Mouse (Mus musculus): ENCODE data around the gene Tle2. TPM values are rescaled to one million over a fixed set of nuclear protein-coding genes. Genes with fewer than 3 reads are reported as not detected.
A peak's percentile ranks its signal among the peaks of the same experiment; 100 is the strongest.

Tle2 gene
- polyA plus RNA-seq, 1 experiment from 2014 or later: 46.9 TPM

DNA sequence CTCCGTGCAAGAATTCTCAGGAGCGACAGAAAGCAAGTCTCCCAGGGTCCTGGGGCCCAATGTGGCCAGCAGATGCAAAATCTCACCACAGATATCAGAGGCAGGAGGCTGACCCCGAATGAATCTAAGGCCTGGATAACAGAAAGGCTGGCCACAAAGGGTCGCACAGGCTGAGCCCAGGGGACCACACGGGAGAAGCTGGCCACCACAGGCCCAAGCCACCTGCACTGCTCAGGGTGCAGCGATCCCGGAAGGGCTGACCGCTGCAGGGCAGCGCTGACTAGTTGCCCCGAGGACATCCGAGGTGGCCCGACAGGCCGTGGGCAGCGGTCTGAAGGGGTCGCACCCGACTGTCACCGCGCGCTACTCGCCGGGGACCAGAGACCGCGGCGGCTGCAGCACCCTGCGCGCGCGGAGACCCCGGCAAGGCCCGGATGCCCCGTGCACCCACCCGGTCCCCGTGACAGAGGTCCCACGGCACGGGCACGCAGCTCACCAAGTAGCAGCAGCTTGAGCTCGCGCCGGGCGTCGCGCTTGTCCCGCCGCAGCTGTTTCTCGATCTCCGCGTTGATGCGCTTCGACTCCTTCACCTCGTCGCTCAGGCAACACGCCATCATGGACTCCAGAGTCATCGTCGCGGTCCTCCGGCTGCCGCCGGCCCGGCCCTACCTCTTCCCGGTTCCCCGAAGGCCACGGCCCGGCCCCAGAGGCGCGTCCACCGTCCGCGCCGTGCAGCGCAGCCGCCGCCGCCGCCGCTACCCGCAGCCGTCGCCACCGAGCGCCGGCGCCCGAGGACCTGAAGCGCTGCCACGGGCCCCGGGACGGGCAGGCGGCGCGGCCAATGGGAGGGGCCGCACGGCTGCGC is 29.8 kb upstream of the Tle2 start:
- no peaks in the 10 kb centered on the region for H3K36me3 ChIP-seq
- no peaks in the 10 kb centered on the region for H3K27me3 ChIP-seq
- no peaks in the 10 kb centered on the region for H3K9me3 ChIP-seq
- peak overlapping the region; percentile 92 for H3K4me2 ChIP-seq
- WGBS: under 1% methylated on average over 87 of the region's 93 CpGs
- peak; percentile 4; the same call in 1 of the 2 replicates for ATAC-seq (ENCODE audit: low FRiP score, low read depth)
- peak overlapping the region; percentile 88 for H3K4me3 ChIP-seq
- H3K9ac ChIP-seq: peak overlapping the region; percentile 79
- peaks cover 40% of the 10 kb centered on the region for H3K4me1 ChIP-seq (replicated peaks)
- H3K27ac ChIP-seq (replicated peaks): peak overlapping the region; percentile 89

DNA sequence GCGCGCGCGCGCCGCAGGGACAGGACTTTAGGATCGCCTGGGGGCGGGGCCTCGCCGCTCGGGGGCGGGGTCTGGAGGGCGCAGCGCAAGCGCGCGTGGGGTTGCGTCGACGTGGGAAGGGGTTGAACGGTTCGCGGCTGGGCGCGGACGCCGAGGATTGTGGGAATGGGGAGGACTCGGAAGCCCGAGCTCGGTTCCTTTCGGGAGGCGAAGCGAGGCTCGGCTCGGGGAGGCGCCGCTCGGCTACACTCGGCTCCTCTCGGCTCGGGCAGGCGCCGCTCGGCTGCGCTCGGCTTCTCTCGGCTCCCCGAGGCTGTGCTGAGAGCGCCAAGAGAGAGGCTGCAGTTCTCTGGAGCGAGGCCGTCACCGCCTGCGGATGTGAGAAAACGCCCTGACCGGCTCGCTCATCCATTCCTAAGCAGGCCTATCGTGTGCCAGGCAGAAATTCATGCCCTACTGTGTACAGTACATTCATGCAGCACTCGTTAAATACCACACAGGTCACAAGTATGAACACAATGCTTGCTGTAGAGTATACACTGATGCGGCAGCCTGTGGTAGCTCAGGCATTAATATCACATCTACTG is 29.1 kb upstream of the Tle2 start, which contains the start of gene Gna11:
Gene Gna11 (minus strand): TSS at position 30 of the 587 bp plus-strand sequence.
- Histone ChIP-seq H3K9ac (peak within 1 kb of the TSS; percentile 79), H3K36me3 (no peaks in the 10 kb centered on the region), H3K27me3 (no peaks in the 10 kb centered on the region), H3K9me3 (no peaks in the 10 kb centered on the region), H3K4me2 (peak within 1 kb of the TSS; percentile 92), H3K27ac (replicated peaks) (peak within 1 kb of the TSS; percentile 89), H3K4me3 (peak within 1 kb of the TSS; percentile 88), H3K4me1 (replicated peaks) (peaks cover 40% of the 10 kb centered on the region)
- WGBS: under 1% methylated on average over 57 of the region's 59 CpGs
- ATAC-seq (ENCODE audit: low FRiP score, low read depth): peak; percentile 96

DNA sequence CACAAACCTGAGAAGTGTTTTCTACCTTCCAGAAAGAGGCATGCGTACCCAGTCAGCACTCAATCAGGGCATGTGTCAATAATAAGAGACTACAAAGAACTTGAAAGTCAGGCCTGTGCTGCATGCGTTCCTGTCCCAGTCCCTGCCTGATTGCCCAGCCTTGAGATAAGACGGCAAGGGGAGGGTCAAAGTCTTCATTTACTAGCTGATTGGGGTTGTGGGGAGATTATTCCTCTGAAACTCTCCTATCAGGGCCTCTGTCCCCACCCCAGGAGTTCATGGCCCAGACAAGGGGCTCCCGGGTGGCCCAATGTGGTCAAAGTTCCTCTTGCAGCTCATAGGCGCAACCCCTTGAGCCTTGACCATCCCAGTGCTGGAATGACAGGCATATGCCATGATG is 28.0 kb upstream of the Tle2 start:
- WGBS: 85% methylated on average over 5 of the region's 5 CpGs

GRCm38 (mm10) chr10:81546788-81547571 is 27.4 kb upstream of the Tle2 start:
- no peak overlapping the region for H3K9ac ChIP-seq
- no peak overlapping the region for H3K4me3 ChIP-seq
- no peak for ATAC-seq (ENCODE audit: low FRiP score, low read depth)
- no peaks in the 10 kb centered on the region for H3K36me3 ChIP-seq
- H3K4me2 ChIP-seq: no peak overlapping the region
- no peaks in the 10 kb centered on the region for H3K27me3 ChIP-seq
- H3K9me3 ChIP-seq: no peaks in the 10 kb centered on the region
- 93% methylated on average over 13 of the region's 13 CpGs for WGBS
- H3K4me1 ChIP-seq (replicated peaks): peaks cover 34% of the 10 kb centered on the region
- no peak overlapping the region for H3K27ac ChIP-seq (replicated peaks)

More for the DNA sequence above, 28.0 kb upstream of the Tle2 start:
- H3K4me1 ChIP-seq (replicated peaks): peaks cover 34% of the 10 kb centered on the region
- no peaks in the 10 kb centered on the region for H3K27me3 ChIP-seq
- H3K9me3 ChIP-seq: no peaks in the 10 kb centered on the region
- H3K36me3 ChIP-seq: no peaks in the 10 kb centered on the region
- ATAC-seq (ENCODE audit: low FRiP score, low read depth): no peak
- H3K9ac ChIP-seq: no peak overlapping the region
- no peak overlapping the region for H3K4me2 ChIP-seq
- no peak overlapping the region for H3K4me3 ChIP-seq
- H3K27ac ChIP-seq (replicated peaks): no peak overlapping the region

GRCm38 (mm10) chr10:81548944-81549343 is 25.4 kb upstream of the Tle2 start:
- H3K27me3 ChIP-seq: no peaks in the 10 kb centered on the region
- H3K4me2 ChIP-seq: no peak overlapping the region
- no peak overlapping the region for H3K27ac ChIP-seq (replicated peaks)
- no peak for ATAC-seq (ENCODE audit: low FRiP score, low read depth)
- peaks cover 15% of the 10 kb centered on the region for H3K4me1 ChIP-seq (replicated peaks)
- no peak overlapping the region for H3K9ac ChIP-seq
- 72% methylated on average over 5 of the region's 5 CpGs for WGBS
- no peaks in the 10 kb centered on the region for H3K9me3 ChIP-seq
- H3K4me3 ChIP-seq: no peak overlapping the region
- H3K36me3 ChIP-seq: no peaks in the 10 kb centered on the region

GRCm38 (mm10) chr10:81550257-81550656 is 24.1 kb upstream of the Tle2 start:
- H3K4me3 ChIP-seq: no peak overlapping the region
- no peaks in the 10 kb centered on the region for H3K36me3 ChIP-seq
- whole genome bisulfite sequencing: 9% methylated on average over 7 of the region's 7 CpGs
- H3K4me1 ChIP-seq (replicated peaks): peaks cover 12% of the 10 kb centered on the region
- H3K9ac ChIP-seq: no peak overlapping the region
- no peak overlapping the region for H3K27ac ChIP-seq (replicated peaks)
- ATAC-seq (ENCODE audit: low FRiP score, low read depth): no peak
- no peak overlapping the region for H3K4me2 ChIP-seq
- no peaks in the 10 kb centered on the region for H3K9me3 ChIP-seq
- H3K27me3 ChIP-seq: no peaks in the 10 kb centered on the region

- Histone ChIP-seq H3K4me1 (replicated peaks) (peaks cover 8% of the 10 kb centered on the region), H3K9me3 (no peaks in the 10 kb centered on the region), H3K9ac (no peak overlapping the region), H3K27ac (replicated peaks) (peak overlapping the region; percentile 46; the same call in 1 of the 2 replicates), H3K4me3 (0 out of 2 replicates have a peak overlapping the region, but pooled peaks have one; percentile 8), H3K27me3 (no peaks in the 10 kb centered on the region), H3K4me2 (peak overlapping the region; percentile 40), H3K36me3 (no peaks in the 10 kb centered on the region)
- peak; percentile 89 for ATAC-seq (ENCODE audit: low FRiP score, low read depth)
- WGBS: 5% methylated on average over 12 of the region's 12 CpGs
These were observed 22.7 kb upstream of the Tle2 start for GRCm38 (mm10) chr10:81551597-81552102.

DNA sequence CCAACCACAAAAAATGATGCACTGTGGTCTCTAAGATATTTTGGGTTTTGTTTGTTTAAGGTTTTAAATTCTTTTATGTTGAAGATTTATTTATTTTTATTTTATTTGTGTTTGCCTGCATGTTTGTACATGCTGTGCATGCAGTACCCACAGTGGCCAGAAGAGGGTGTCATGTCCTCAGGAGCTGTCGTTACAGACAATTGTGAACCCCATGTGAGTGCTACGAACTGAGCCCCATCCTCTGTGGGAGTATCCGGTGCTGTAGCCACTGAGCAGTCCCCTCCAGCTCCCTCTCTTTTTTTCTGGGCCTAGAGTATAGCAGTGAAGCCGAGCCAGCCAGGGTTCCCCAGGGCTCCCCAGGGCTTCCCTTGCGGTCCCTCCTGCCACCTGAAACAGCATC is 21.1 kb upstream of the Tle2 start:
- 90% methylated on average over 5 of the region's 5 CpGs for WGBS
- no peaks in the 10 kb centered on the region for H3K36me3 ChIP-seq
- H3K9ac ChIP-seq: no peak overlapping the region
- no peak overlapping the region for H3K4me3 ChIP-seq
- no peak overlapping the region for H3K4me2 ChIP-seq
- no peaks in the 10 kb centered on the region for H3K27me3 ChIP-seq
- no peaks in the 10 kb centered on the region for H3K9me3 ChIP-seq
- H3K27ac ChIP-seq (replicated peaks): no peak overlapping the region
- peaks cover 8% of the 10 kb centered on the region for H3K4me1 ChIP-seq (replicated peaks)
- no peak for ATAC-seq (ENCODE audit: low FRiP score, low read depth)

DNA sequence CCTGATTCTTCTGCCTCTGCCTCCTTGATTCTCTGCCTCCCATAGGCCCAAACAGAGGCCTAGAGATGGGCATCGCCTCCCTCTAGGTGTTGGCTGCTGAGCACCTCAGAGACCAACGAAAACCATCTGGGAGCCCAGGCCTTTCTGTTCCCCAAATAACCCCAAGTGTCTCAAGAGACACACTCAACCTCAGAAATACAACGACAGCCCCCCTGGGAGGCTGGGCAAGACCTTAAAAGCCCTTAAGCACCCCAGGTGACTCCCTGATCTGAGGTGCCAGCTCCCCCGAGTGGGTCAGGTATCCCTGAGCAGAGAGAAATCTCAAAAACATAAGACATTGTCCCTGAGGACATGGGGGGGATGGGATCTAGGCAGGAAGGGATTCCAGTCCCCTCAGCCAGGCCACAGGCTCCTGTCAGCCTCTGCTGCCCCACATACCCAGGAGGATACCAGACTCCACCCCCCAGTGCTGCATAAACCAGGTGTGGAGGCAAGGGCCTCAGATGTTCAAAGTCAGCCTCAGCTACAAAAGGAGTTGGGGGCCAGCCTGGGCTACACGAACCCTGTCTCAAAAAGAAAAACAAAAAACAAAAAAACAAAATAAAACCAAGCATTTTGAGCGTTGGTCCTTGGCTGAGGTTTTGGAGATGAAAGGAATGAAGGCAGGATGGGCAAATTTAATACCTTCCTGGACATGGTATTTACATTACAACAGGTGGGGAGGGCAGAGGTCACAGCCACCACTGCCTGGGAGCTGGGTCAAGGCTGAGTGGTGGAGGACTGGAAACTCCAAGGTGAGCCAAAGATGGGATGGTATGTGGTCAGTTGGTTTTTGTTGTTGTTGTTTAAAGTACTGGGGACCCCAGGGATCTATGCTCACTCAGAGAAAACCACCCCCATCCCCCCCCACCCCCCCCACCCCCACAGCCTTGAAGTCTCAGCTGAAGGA is 20.3 kb upstream of the Tle2 start:
- Histone ChIP-seq H3K36me3 (no peaks in the 10 kb centered on the region), H3K4me1 (replicated peaks) (peaks cover 15% of the 10 kb centered on the region), H3K9me3 (no peaks in the 10 kb centered on the region), H3K27ac (replicated peaks) (no peak overlapping the region), H3K4me3 (no peak overlapping the region), H3K9ac (no peak overlapping the region), H3K4me2 (no peak overlapping the region), H3K27me3 (no peaks in the 10 kb centered on the region)
- no peak for ATAC-seq (ENCODE audit: low FRiP score, low read depth)
- 81% methylated on average over 6 of the region's 6 CpGs for WGBS

- Histone ChIP-seq H3K27me3 (no peaks in the 10 kb centered on the region), H3K36me3 (no peaks in the 10 kb centered on the region), H3K9ac (no peak overlapping the region), H3K27ac (replicated peaks) (no peak overlapping the region), H3K4me1 (replicated peaks) (peaks cover 27% of the 10 kb centered on the region), H3K9me3 (no peaks in the 10 kb centered on the region), H3K4me2 (no peak overlapping the region), H3K4me3 (no peak overlapping the region)
- WGBS: 77% methylated on average over 3 of the region's 3 CpGs
- ATAC-seq (ENCODE audit: low FRiP score, low read depth): no peak
These were observed 18.1 kb upstream of the Tle2 start for GRCm38 (mm10) chr10:81556282-81556681.

GRCm38 (mm10) chr10:81557491-81557890 is 16.9 kb upstream of the Tle2 start:
- 79% methylated on average over 1 of the region's 1 CpGs for WGBS
- Histone ChIP-seq H3K9me3 (no peaks in the 10 kb centered on the region), H3K4me3 (no peak overlapping the region), H3K27ac (replicated peaks) (no peak overlapping the region), H3K36me3 (no peaks in the 10 kb centered on the region), H3K4me1 (replicated peaks) (peaks cover 30% of the 10 kb centered on the region), H3K27me3 (no peaks in the 10 kb centered on the region), H3K9ac (no peak overlapping the region), H3K4me2 (no peak overlapping the region)
- no peak for ATAC-seq (ENCODE audit: low FRiP score, low read depth)
